8 mouse cellular contexts compared by ENCODE assay signal in genomic region chr7:127966371-127966918, GRCm38 (mm10). TPM values are rescaled to one million over a fixed set of nuclear protein-coding genes. Genes with fewer than 3 reads are reported as not detected.
DNase-seq lines count a peak whose midpoint lies in the region; ATAC-seq and TF ChIP-seq lines count a peak whose summit lies in the region.

No protein-coding gene starts in this region.

- H3K4me1 ChIP-seq in erythroblast, embryonic 14.5 days (ENCODE audit: control insufficient read depth) = peaks cover 38% of the 10 kb centered on the region
- peaks cover 10% of the 10 kb centered on the region; the same call in 1 of the 2 replicates for H3K4me1 ChIP-seq in intestine, embryonic 15.5 days (replicated peaks)
- H3K4me1 ChIP-seq in midbrain, postnatal 0 days (ENCODE audit: insufficient read depth, low read length) = no peaks in the 10 kb centered on the region

- peak overlapping the region; percentile 97 for H3K4me3 ChIP-seq in erythroblast, embryonic 14.5 days (replicated peaks)
- peak overlapping the region; percentile 87 for H3K4me3 ChIP-seq in intestine, embryonic 15.5 days (replicated peaks)
- H3K4me3 ChIP-seq in midbrain, postnatal 0 days (ENCODE audit: low read depth, low read length) = peak overlapping the region; percentile 59

- H3K9me3 ChIP-seq in erythroblast, embryonic 14.5 days (ENCODE audit: control insufficient read depth, low read length) = no peaks in the 10 kb centered on the region
- H3K9me3 ChIP-seq in intestine, embryonic 15.5 days = no peaks in the 10 kb centered on the region
- no peaks in the 10 kb centered on the region for H3K9me3 ChIP-seq in midbrain, postnatal 0 days (ENCODE audit: low read length)

- no peaks in the 10 kb centered on the region for H3K27me3 ChIP-seq in erythroblast, embryonic 14.5 days (ENCODE audit: control insufficient read depth)
- H3K27me3 ChIP-seq in intestine, embryonic 15.5 days (replicated peaks) = no peaks in the 10 kb centered on the region
- no peaks in the 10 kb centered on the region for H3K27me3 ChIP-seq in midbrain, postnatal 0 days (ENCODE audit: insufficient read depth, low read length)

- peak overlapping the region; percentile 98 for H3K27ac ChIP-seq in intestine, embryonic 15.5 days
- H3K27ac ChIP-seq in midbrain, postnatal 0 days (ENCODE audit: low read depth, low read length) = peak overlapping the region; percentile 97

- WGBS in intestine, embryonic 15.5 days = 8% methylated on average over 10 of the region's 10 CpGs
- 10% methylated on average over 10 of the region's 10 CpGs for WGBS in midbrain, postnatal 0 days

- no peak for ATAC-seq in intestine, embryonic 15.5 days
- ATAC-seq in midbrain, postnatal 0 days (ENCODE audit: low FRiP score) = no peak; the same call in 1 of the 2 replicates

- peak overlapping the region; percentile 98 for H3K9ac ChIP-seq in intestine, embryonic 15.5 days
- H3K9ac ChIP-seq in midbrain, postnatal 0 days (replicated peaks; ENCODE audit: low read length, poor library complexity, severe bottlenecking) = peak overlapping the region; percentile 93

- H3K36me3 ChIP-seq in erythroblast, embryonic 14.5 days (ENCODE audit: control insufficient read depth) = peaks cover 28% of the 10 kb centered on the region
- peaks cover 11% of the 10 kb centered on the region; the same call in 1 of the 2 replicates for H3K36me3 ChIP-seq in intestine, embryonic 15.5 days
- peaks cover 7% of the 10 kb centered on the region; the same call in 1 of the 2 replicates for H3K36me3 ChIP-seq in midbrain, postnatal 0 days (ENCODE audit: insufficient read depth, low read length)

- peak overlapping the region; percentile 66 for H3K4me2 ChIP-seq in intestine, embryonic 15.5 days (replicated peaks)
- H3K4me2 ChIP-seq in midbrain, postnatal 0 days (ENCODE audit: low read depth, low read length, poor library complexity, severe bottlenecking) = peak overlapping the region; percentile 50

- TF ChIP-seq CTCF in midbrain, postnatal 0 days (IDR thresholded peaks at IDR 0.05) = no peak

- peak; percentile 15 for DNase-seq in kidney, adult 8-10 months
- DNase-seq in kidney, postnatal 10 days = no peak
- DNase-seq in MN1 (ENCODE audit: low spot score) = peak; percentile 49
- no peak for DNase-seq in midbrain, postnatal 0 days (ENCODE audit: low spot score)
- no peak for DNase-seq in urinary bladder, postnatal 4 days (ENCODE audit: low spot score in 2 of 2)
- no peak for DNase-seq in ovary, postnatal 10 days (ENCODE audit: low spot score)

RNA-seq across cellular contexts. Expression of gene Fus, which starts 0.8 kb away (rescaled TPM):
- 39.4 and 42.2 TPM in 2 replicates for polyA plus RNA-seq in erythroblast, embryonic 14.5 days (2012)
- 306 and 315 TPM in 2 replicates for polyA plus RNA-seq in intestine, embryonic 15.5 days (2015; fragmentation: Nextera tagmentation; extraction: Ambion mirVana)
- total RNA-seq in midbrain, postnatal 0 days (2014; rRNA removed) = 29.3 and 41.9 TPM in 2 replicates
- 207 and 244 TPM in 2 replicates for polyA plus RNA-seq in midbrain, postnatal 0 days (2015; fragmentation: Nextera tagmentation; extraction: Ambion mirVana)

RNA-seq across cellular contexts. Expression of gene Prss36, which starts 19.9 kb away (rescaled TPM):
- 0.21 and 0.28 TPM in 2 replicates for polyA plus RNA-seq in erythroblast, embryonic 14.5 days (2012)
- 8.2 and 9.6 TPM in 2 replicates for polyA plus RNA-seq in intestine, embryonic 15.5 days (2015; fragmentation: Nextera tagmentation; extraction: Ambion mirVana)
- 6.1 and 20.1 TPM in 2 replicates for total RNA-seq in midbrain, postnatal 0 days (2014; rRNA removed)
- polyA plus RNA-seq in midbrain, postnatal 0 days (2015; fragmentation: Nextera tagmentation; extraction: Ambion mirVana) = 13.3 and 15.5 TPM in 2 replicates

RNA-seq across cellular contexts. Expression of gene Pycard, which starts 27.2 kb away (rescaled TPM):
- polyA plus RNA-seq in erythroblast, embryonic 14.5 days (2012) = 0.19 and 0.25 TPM in 2 replicates
- polyA plus RNA-seq in intestine, embryonic 15.5 days (2015; fragmentation: Nextera tagmentation; extraction: Ambion mirVana) = 418 and 480 TPM in 2 replicates
- 4.3 and 6.6 TPM in 2 replicates for total RNA-seq in midbrain, postnatal 0 days (2014; rRNA removed)
- polyA plus RNA-seq in midbrain, postnatal 0 days (2015; fragmentation: Nextera tagmentation; extraction: Ambion mirVana) = 7.8 and 10.8 TPM in 2 replicates

RNA-seq across cellular contexts. Expression of gene Prss8, which starts 36.5 kb away (rescaled TPM):
- polyA plus RNA-seq in erythroblast, embryonic 14.5 days (2012) = 0.04 TPM in 1 of 2 replicates, not detected in the other
- polyA plus RNA-seq in intestine, embryonic 15.5 days (2015; fragmentation: Nextera tagmentation; extraction: Ambion mirVana) = 58.5 and 67.5 TPM in 2 replicates
- total RNA-seq in midbrain, postnatal 0 days (2014; rRNA removed) = 0.90 and 2.7 TPM in 2 replicates
- polyA plus RNA-seq in midbrain, postnatal 0 days (2015; fragmentation: Nextera tagmentation; extraction: Ambion mirVana) = 0.37 and 0.69 TPM in 2 replicates

RNA-seq across cellular contexts. Expression of gene Trim72, which starts 37.3 kb away (rescaled TPM):
- 0.02 TPM in 1 of 2 replicates, not detected in the other for polyA plus RNA-seq in erythroblast, embryonic 14.5 days (2012)
- 0.19 and 0.53 TPM in 2 replicates for polyA plus RNA-seq in intestine, embryonic 15.5 days (2015; fragmentation: Nextera tagmentation; extraction: Ambion mirVana)
- total RNA-seq in midbrain, postnatal 0 days (2014; rRNA removed) = 0.19 and 0.77 TPM in 2 replicates
- polyA plus RNA-seq in midbrain, postnatal 0 days (2015; fragmentation: Nextera tagmentation; extraction: Ambion mirVana) = not detected in 2 replicates

Comparison
In these comparisons a context has a peak if more than half of its experiments do, and no peak if none do; other contexts are left out.
1. DNase-seq: peak in kidney, adult 8-10 months (2 of 2) and MN1 (single experiment); none in kidney, postnatal 10 days (single experiment), midbrain, postnatal 0 days (single experiment), urinary bladder, postnatal 4 days (0 of 2) and ovary, postnatal 10 days (single experiment).
2. RNA of gene Pycard, which starts 27.2 kb away (polyA plus RNA-seq): 418 to 480 TPM in intestine, embryonic 15.5 days; 7.8 to 10.8 TPM in midbrain, postnatal 0 days and 0.19 to 0.25 TPM in erythroblast, embryonic 14.5 days; every median in the first group is over 10 times any median in the second.
3. Peak in every context shown above with its lines, with median percentiles within 50 percentile points of each other: H3K4me3 ChIP-seq.